Mouse (Mus musculus) heart, postnatal 0 days (tissue): ENCODE results near the gene Ube4b.

Experiments
- CTCF ChIP-seq: IDR thresholded peaks from 2 replicates; pipeline ENCODE4 v1.5.1; 2016; ENCODE audit warnings: antibody characterized with exemption, control low read depth, low read depth
- EP300 ChIP-seq: IDR thresholded peaks from 2 replicates; pipeline ENCODE4 v1.6.1; 2016; ENCODE audit warnings: antibody characterized with exemption, low read depth

- TF ChIP-seq CTCF = no peak
- TF ChIP-seq EP300 = no peak
Observed at GRCm38 (mm10) chr4:149398181-149398735, 28.3 kb downstream of the Ube4b start.
